Mouse (Mus musculus) ovary, postnatal 10 days (tissue): ENCODE data around the gene Nudt22.

Experiments
- DNase-seq: peaks from one replicate; pipeline ENCODE4 v3.0.0; 2022; ENCODE audit warnings: low spot score

The Nudt22 gene

GRCm38 (mm10) chr19:6977759-6978638, 17.9 kb downstream of the Nudt22 start:
- DNase-seq = no peak

GRCm38 (mm10) chr19:6975537-6976521, 20.1 kb downstream of the Nudt22 start, which contains the start of gene Plcb3:
TSS of gene Plcb3 (minus strand) at chr19:6976470.
- DNase-seq = no peak

GRCm38 (mm10) chr19:6974211-6975205, 21.4 kb downstream of the Nudt22 start, which contains the start of gene Ppp1r14b:
TSS of gene Ppp1r14b (plus strand) at chr19:6974968.
- DNase-seq = no peak

- DNase-seq = no peak
Measured at GRCm38 (mm10) chr19:6973581-6974190, 22.2 kb downstream of the Nudt22 start.

GRCm38 (mm10) chr19:6972247-6972917, 23.5 kb downstream of the Nudt22 start:
- no peak for DNase-seq

GRCm38 (mm10) chr19:6971644-6972043, 24.3 kb downstream of the Nudt22 start:
- DNase-seq = no peak

GRCm38 (mm10) chr19:6970460-6971085, 25.3 kb downstream of the Nudt22 start:
- DNase-seq = no peak

- no peak for DNase-seq
Measured at GRCm38 (mm10) chr19:6969665-6970381, 26.1 kb downstream of the Nudt22 start.

- no peak for DNase-seq
Measured at GRCm38 (mm10) chr19:6969291-6969664, 26.6 kb downstream of the Nudt22 start.

GRCm38 (mm10) chr19:6968491-6969271, 27.2 kb downstream of the Nudt22 start:
- no peak for DNase-seq

GRCm38 (mm10) chr19:6956461-6956860, 39.5 kb downstream of the Nudt22 start:
- no peak for DNase-seq

- no peak for DNase-seq
Measured at GRCm38 (mm10) chr19:6955424-6955823, 40.5 kb downstream of the Nudt22 start.

- DNase-seq = no peak
Measured at GRCm38 (mm10) chr19:6954046-6954445, 41.9 kb downstream of the Nudt22 start.

- no peak for DNase-seq
Measured at GRCm38 (mm10) chr19:6952712-6953037, 43.2 kb downstream of the Nudt22 start.

GRCm38 (mm10) chr19:6951994-6952711, 43.8 kb downstream of the Nudt22 start:
- DNase-seq = peak; percentile 60

GRCm38 (mm10) chr19:6951381-6951968, 44.4 kb downstream of the Nudt22 start:
- DNase-seq = peak; percentile 70

GRCm38 (mm10) chr19:6950613-6951153, 45.2 kb downstream of the Nudt22 start:
- DNase-seq = peak; percentile 52
